Mouse (Mus musculus): Measurements from ENCODE around the gene BC061212. TPM values are rescaled to one million over a fixed set of nuclear protein-coding genes. Genes with fewer than 3 reads are reported as not detected.
"Not testable (repeated sequence)": the region's sequence is repeated elsewhere in the genome, so short reads cannot be mapped to it uniquely, and the experiment has no call there.

BC061212 gene
- total RNA-seq (2021) = not detected
- long read RNA-seq, experiment 1 = 0 reads
- long read RNA-seq, experiment 2 = 0 reads

GRCm38 (mm10) chr5:94070445-94070844 lies at the start of gene BC061212:
BC061212 (minus strand) TSS chr5:94070545.
- DNase-seq; intact Hi-C loops (cut with DNase I): not testable (repeated sequence)

GRCm38 (mm10) chr5:94076085-94076484 lies 5.7 kb upstream of the BC061212 start, which contains the start of gene Gm6351:
Gm6351 (plus strand) TSS chr5:94076385.
- intact Hi-C loops (cut with DNase I); DNase-seq: not testable (repeated sequence)

Other genes starting within 250 kb of the BC061212 start
- gene Gm7792, start 226.8 kb downstream of the BC061212 start, total RNA-seq (2021) = not detected
- not detected for gene Gm16429, start 141.5 kb downstream of the BC061212 start, total RNA-seq (2021)
- gene Gm6351, start 5.8 kb upstream of the BC061212 start, total RNA-seq (2021) = not detected
- gene Gm3106, start 147.5 kb upstream of the BC061212 start, total RNA-seq (2021) = not detected
- not detected for gene A430089I19Rik, start 236.3 kb upstream of the BC061212 start, total RNA-seq (2021)
- not detected for gene Gm6502, start 243.9 kb upstream of the BC061212 start, total RNA-seq (2021)